Mouse (Mus musculus) mouse embryonic stem cell (cell line): Measurements from ENCODE around the gene Nectin2.

Experiments used
- in situ Hi-C, 2 experiments: fragments of 300-500 bp; cut with MboI; formaldehyde crosslinking; loops; 1 replicate in 1 of 2; 3 replicates in 1 of 2; pipeline ENCODE4 v1.14.3; 2019 to 2020; ENCODE audit warnings: low sequenced_read_pairs in 2 of 2, low pct_unique_long_range_greater_than_20kb in 1 of 2, mixed read lengths in 1 of 2; ENCODE audit not compliant: unreplicated experiment in 1 of 2

Nectin2 gene

GRCm38 (mm10) chr7:19750217-19751069 is at the start of gene Nectin2:
TSS of gene Nectin2 (minus strand) at chr7:19750483.
- in situ Hi-C loops, result no loop called here

- in situ Hi-C loops, result loop anchor here in 1 of 2 experiments (25.0 kb wide), 1 partner anchor 385 kb away; the partner anchor contains the start of genes Ckm and Klc3
These were observed 46.7 kb upstream of the Nectin2 start, which contains the start of gene Cblc for GRCm38 (mm10) chr7:19796697-19797588. TSS of gene Cblc (minus strand) at chr7:19796809.

GRCm38 (mm10) chr7:19796254-19796653 is 46.0 kb upstream of the Nectin2 start:
- in situ Hi-C loops, result loop anchor here in 1 of 2 experiments (25.0 kb wide), 1 partner anchor 384 kb away; the partner anchor contains the start of genes Ckm and Klc3

GRCm38 (mm10) chr7:19795236-19795635 is 45.0 kb upstream of the Nectin2 start:
- in situ Hi-C loops, result loop anchor here in 1 of 2 experiments (25.0 kb wide), 1 partner anchor 383 kb away; the partner anchor contains the start of genes Ckm and Klc3

- in situ Hi-C loops, result loop anchor here in 1 of 2 experiments (25.0 kb wide), 1 partner anchor 381 kb away; the partner anchor contains the start of genes Ckm and Klc3
These were observed 42.7 kb upstream of the Nectin2 start for GRCm38 (mm10) chr7:19792701-19793630.

- in situ Hi-C loops, result loop anchor here in 1 of 2 experiments (25.0 kb wide), 1 partner anchor 379 kb away; the partner anchor contains the start of genes Ckm and Klc3
These were observed 41.2 kb upstream of the Nectin2 start for GRCm38 (mm10) chr7:19791504-19791903.

- in situ Hi-C loops, result loop anchor here (5.0 to 25.0 kb wide), 2 partner anchors 43 to 378 kb away; partner anchors contain the start of genes Ckm (in 1 of the 2) and Klc3 (in 1 of the 2)
These were observed 39.6 kb upstream of the Nectin2 start for GRCm38 (mm10) chr7:19789904-19790347.

GRCm38 (mm10) chr7:19785874-19786458 is 35.7 kb upstream of the Nectin2 start:
- in situ Hi-C loops, result loop anchor here (5.0 to 25.0 kb wide), 2 partner anchors 39 to 374 kb away; partner anchors contain the start of genes Ckm (in 1 of the 2) and Klc3 (in 1 of the 2)

- in situ Hi-C loops, result loop anchor here (5.0 to 25.0 kb wide), 2 partner anchors 38 to 373 kb away; partner anchors contain the start of genes Ckm (in 1 of the 2) and Klc3 (in 1 of the 2)
These were observed 34.7 kb upstream of the Nectin2 start for GRCm38 (mm10) chr7:19784764-19785535.

- in situ Hi-C loops, result loop anchor here in 1 of 2 experiments (25.0 kb wide), 1 partner anchor 371 kb away; the partner anchor contains the start of genes Ckm and Klc3
These were observed 33.3 kb upstream of the Nectin2 start for GRCm38 (mm10) chr7:19783630-19784029.

- in situ Hi-C loops, result loop anchor here in 1 of 2 experiments (25.0 kb wide), 1 partner anchor 370 kb away; the partner anchor contains the start of genes Ckm and Klc3
These were observed 32.4 kb upstream of the Nectin2 start for GRCm38 (mm10) chr7:19782645-19783044.

- in situ Hi-C loops, result loop anchor here in 1 of 2 experiments (25.0 kb wide), 1 partner anchor 369 kb away; the partner anchor contains the start of genes Ckm and Klc3
These were observed 31.5 kb upstream of the Nectin2 start for GRCm38 (mm10) chr7:19781741-19782140.

GRCm38 (mm10) chr7:19779903-19780302 is 29.6 kb upstream of the Nectin2 start:
- in situ Hi-C loops, result loop anchor here in 1 of 2 experiments (25.0 kb wide), 1 partner anchor 368 kb away; the partner anchor contains the start of genes Ckm and Klc3

- in situ Hi-C loops, result loop anchor here in 1 of 2 experiments (25.0 kb wide), 1 partner anchor 366 kb away; the partner anchor contains the start of genes Ckm and Klc3
These were observed 28.4 kb upstream of the Nectin2 start for GRCm38 (mm10) chr7:19778645-19779044.

- in situ Hi-C loops, result loop anchor here in 1 of 2 experiments (25.0 kb wide), 1 partner anchor 365 kb away; the partner anchor contains the start of genes Ckm and Klc3
These were observed 26.9 kb upstream of the Nectin2 start for GRCm38 (mm10) chr7:19777049-19777723.
